Mouse (Mus musculus) layer of hippocampus, adult 18-20 months (tissue): ENCODE measurements at regions not wholly inside any gene's neighbourhood (a gene's known extent, or its start where the extent isn't known, plus 50 kb on each side); places are given as distances from the start of the nearest gene placed in this dataset.
A peak's percentile ranks its signal among the peaks of the same experiment; 100 is the strongest.

Source experiments
- DNase-seq, 2 experiments: peaks; one replicate each; pipeline ENCODE4 v3.0.0; 2022; ENCODE audit warnings: low spot score in 2 of 2

DNA sequence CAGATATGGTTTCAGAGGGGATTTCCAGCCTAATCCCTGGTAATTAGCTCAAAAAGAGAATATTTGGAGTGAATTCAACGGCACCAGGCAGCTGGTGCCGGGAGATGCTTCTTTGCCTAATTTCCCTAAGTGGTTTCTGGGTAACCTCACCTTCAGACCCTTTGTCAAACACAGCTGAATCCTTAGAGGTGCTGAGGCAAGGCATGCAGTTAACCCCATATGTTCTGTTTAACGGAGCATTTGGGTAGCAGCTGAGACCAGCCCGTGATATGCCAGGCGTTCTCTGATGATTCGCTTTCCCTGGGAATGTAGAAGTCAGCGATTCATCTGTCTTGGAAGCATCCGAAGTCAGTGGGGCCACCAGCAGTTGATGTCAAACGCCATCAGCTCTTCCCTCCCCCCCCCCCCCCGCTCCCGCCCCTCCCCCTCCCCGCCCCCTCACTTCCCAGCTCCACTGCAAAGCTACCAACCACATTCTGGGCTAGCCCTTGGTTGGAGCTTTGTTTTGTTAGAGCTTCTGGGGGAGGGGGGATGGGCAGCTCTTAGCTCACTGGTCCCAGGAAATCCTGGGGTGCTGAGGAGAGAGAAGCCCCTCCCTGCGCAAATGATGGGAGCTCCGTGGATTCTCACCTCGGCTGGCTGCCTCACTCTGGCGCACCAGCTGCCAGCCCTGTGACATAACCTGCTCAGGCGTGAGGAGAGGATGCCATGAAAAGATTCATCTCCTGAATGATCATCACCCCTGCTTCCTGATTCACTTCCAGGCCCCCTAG lies 214.5 kb upstream of the Gm10131 start:
- DNase-seq: peak in 1 of 2 experiments; percentile 30

DNA sequence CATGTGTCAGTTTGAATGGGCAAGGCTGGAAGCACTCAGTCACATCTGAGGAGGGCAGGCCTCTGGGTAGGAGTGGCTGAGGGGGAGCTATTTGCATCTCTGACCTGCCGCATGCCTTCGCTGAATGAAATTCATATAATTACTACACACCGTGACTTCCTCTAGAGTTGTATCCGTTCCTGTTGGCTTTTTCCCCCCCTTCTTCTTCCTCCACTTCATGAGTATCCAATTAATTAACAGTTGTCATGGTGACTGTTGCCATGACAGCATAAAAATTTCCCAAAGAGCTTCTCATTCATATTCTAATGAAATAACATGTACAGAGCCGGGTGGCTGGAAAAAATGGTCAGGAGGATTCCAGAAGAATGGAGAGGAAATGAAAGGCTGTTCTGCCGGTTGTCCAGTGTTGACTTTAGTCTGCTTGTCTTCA lies 208.6 kb upstream of the Gm10131 start:
- peak; percentile 63 to 93 for DNase-seq

DNA sequence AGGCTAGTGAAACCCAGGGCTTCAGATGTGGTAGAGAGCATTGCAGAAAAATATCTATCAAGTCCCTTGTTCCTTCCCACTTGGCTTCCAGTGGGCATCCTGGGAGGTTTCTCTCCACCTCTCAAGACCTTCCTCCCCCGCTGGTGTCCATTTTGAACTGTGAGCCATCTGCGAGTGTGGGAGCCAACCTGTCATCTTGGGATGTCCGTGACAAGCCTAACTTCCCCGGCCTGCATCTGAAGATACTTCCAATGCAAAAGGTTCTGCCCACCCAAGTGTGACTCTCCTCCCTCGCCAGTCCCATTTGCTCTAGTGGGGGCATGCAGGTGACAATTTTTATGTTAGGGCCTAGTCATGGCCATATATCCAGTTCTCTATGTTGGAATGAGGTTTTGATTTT lies 208.2 kb upstream of the Gm10131 start:
- no peak for DNase-seq

DNA sequence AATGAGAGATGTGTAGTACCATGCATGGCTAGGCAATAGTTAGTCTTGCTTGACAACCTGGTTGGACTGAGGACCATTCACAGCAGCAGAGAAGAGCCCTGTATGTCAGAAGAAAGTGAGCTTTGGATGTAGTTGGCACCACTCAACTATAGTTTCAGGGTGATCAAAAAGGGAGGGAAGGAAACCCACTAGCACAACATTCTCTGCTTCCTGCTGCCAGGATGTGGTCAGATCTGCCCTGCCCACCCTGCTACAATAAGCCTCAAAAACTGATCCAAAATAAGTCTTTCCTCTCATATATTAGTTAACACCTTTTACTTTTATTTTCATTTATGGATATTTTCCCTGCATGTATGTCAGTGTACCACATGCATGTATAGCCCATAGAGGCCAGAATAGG lies 203.7 kb upstream of the Gm10131 start:
- DNase-seq: no peak

DNA sequence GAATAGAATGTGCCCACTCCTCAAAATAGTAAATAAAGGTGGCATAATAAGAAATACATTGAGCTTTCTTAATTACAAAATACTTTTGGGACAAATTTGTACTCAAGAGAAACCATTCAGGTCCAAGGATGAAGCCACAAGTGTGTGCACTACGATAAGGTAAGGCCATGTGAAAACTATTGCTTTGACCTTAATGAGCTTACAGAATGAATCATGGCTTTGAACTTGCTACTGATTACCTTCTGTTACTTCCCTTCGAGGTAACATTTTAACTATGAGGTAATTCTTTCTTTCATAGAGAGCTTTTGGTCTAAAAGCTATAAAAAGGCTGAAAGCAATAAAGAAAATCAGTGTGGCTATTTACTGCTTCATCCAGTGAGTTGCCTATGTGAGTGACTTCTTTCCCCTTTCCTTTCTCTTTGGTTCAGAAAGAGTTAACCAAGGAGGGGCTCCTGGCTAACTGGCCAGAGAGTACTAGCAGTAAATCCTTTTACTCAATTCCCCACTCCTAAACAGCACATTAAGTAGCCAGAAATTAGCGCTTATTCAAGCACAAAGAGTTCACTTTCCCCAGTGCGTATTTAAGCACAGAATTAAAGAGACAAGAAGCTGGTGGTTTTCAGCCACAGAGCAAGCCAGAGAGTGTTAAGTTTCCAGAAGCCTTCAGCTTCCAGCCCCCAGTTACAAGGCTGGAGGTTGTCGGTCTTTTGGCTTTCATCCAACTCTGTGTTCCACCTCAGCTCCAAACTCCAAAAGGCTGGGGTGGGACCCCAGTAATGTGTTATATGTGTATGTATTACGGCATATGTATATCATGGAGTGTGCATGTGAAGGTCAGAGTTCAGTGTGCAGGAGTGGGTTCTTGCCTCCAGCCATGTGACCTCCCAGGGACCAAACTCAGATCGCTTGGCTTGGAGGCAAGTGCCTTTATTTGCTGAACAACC lies 194.3 kb upstream of the Gm10131 start:
- DNase-seq: no peak

- peak in 1 of 2 experiments; percentile 37 for DNase-seq
Observed at GRCm38 (mm10) chr8:34303815-34304214, 192.3 kb upstream of the Gm10131 start.

- DNase-seq: no peak
Observed at GRCm38 (mm10) chr8:34300331-34300903, 188.9 kb upstream of the Gm10131 start.

- DNase-seq: no peak
Observed at GRCm38 (mm10) chr8:34294721-34295120, 183.2 kb upstream of the Gm10131 start.

GRCm38 (mm10) chr8:34290670-34291069 lies 179.1 kb upstream of the Gm10131 start:
- DNase-seq: peak in 1 of 2 experiments; percentile 54

GRCm38 (mm10) chr8:34287801-34288200 lies 176.3 kb upstream of the Gm10131 start:
- DNase-seq: no peak

- DNase-seq: no peak
Observed at GRCm38 (mm10) chr8:34284576-34284975, 173.0 kb upstream of the Gm10131 start.

DNA sequence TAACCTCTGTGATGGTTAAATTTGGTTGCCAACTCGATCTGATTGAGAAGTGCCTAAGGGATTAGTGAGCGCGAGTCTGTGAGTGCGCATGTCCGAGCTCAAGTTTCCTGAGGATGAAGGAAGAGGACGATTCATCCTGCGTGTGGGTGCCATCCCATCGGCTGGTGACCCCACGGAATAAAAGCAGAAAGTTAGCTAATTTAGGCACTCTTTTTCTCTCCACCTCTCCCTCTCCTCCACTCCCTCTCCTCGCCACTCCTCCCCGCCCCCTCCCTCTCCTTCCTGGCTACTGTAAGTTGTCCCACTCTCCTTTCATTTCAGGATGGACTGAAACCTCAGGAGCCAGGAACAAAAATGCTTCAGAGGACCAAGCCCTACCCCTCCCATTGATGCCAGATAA lies 168.9 kb upstream of the Gm10131 start:
- DNase-seq: no peak

GRCm38 (mm10) chr8:34275977-34276660 lies 164.6 kb upstream of the Gm10131 start:
- DNase-seq: no peak

- DNase-seq: peak in 1 of 2 experiments; percentile 70
Observed at GRCm38 (mm10) chr8:34274796-34275195, 163.3 kb upstream of the Gm10131 start.

- no peak for DNase-seq
Observed at GRCm38 (mm10) chr8:34274171-34274570, 162.6 kb upstream of the Gm10131 start.

GRCm38 (mm10) chr8:34269848-34270247 lies 158.3 kb upstream of the Gm10131 start:
- DNase-seq: no peak

DNA sequence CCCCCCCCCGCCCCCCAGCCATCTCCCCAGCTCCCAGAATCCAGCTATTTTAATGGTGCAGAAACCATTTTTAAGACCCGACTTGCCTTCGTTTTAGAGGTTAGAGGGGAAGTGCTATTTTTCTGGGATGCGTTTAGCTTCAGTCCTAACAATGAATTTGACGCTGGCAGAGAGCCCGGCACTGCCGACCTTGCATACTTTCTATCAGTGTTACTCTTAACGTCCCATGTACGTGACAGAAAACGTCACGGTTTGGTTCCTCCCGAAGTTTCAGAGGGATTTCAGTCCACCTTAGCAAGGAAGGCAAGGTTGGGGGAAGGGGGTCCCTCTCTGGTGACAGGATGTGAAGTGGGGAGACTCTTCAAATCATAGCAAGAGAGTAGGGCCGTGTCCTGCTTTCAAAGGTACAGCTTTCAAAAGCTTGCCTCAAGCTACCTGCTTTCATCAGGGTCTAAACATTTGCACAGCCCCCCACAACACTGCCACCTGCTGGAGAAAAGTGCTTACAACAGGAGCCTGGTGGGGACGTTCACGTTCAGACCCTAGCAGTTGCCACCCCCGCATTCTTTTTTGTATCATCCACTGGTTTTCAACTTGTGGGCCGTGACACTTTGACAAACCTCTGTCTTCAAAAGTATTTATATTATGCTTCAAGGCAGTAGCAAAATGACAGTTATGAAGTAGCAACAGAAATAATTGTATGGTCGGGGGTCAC lies 157.4 kb upstream of the Gm10131 start:
- DNase-seq: no peak

GRCm38 (mm10) chr8:34254978-34255377 lies 143.4 kb upstream of the Gm10131 start:
- no peak for DNase-seq

- no peak for DNase-seq
Observed at GRCm38 (mm10) chr8:34251934-34252333, 140.4 kb upstream of the Gm10131 start.

DNA sequence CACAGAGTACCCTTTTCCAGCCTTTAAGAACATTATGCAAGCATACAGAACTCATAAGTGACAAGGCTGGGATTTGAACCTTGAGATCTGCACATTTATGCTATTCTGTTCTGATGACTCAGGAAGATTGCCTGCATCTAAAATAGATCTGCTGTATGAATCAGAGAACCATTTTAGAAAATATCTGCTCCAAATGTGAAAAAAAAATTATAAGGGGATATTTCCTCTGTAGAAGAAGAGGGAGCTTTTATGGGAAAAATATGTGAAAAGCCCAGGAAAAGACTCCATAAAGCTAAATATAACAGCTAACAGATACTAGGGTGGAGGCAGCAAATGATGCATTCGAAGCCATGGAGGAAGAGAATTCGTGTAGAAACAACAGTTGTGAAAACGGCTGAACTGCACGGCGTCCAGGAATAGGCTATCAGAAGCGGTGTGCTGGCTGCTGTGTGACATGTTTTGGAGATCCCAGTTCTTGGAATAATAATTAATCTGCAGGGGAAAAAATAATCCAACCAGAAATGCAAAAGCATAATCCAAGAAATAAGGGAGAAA lies 127.9 kb upstream of the Gm10131 start:
- peak in 1 of 2 experiments; percentile 29 for DNase-seq
